Mouse (Mus musculus) olfactory bulb, adult 2 months (tissue): ENCODE data around the gene Nek4.

Source experiments
- CTCF ChIP-seq: fragments of 200-500 bp; IDR thresholded peaks from 2 replicates; pipeline ENCODE4 v1.5.1; 2012; ENCODE audit warnings: low read depth, mild to moderate bottlenecking, low read length, moderate library complexity; ENCODE audit not compliant: insufficient read depth
- POLR2A ChIP-seq: fragments of 200-500 bp; IDR thresholded peaks from 2 replicates; pipeline ENCODE4 v1.6.1; 2012; ENCODE audit warnings: mild to moderate bottlenecking, low read depth, low read length, moderate library complexity; ENCODE audit not compliant: insufficient read depth

GRCm38 (mm10) chr14:30960366-30960765, 9.2 kb downstream of the Nek4 start:
- no peak for TF ChIP-seq CTCF
- no peak for TF ChIP-seq POLR2A
